Mouse (Mus musculus) limb, embryonic 14.5 days (tissue): ENCODE measurements around the gene Itga5. TPM values are rescaled to one million over a fixed set of nuclear protein-coding genes. Genes with fewer than 3 reads are reported as not detected.

ENCODE experiments used
- ATAC-seq: fragments of 200-750 bp; cut with Nextera tagmentation; 2 replicates; pipeline ENCODE4 v1.8.0; 2017; ENCODE audit warnings: low read depth, moderate number of reproducible peaks, moderate TSS enrichment; ENCODE audit not compliant: low FRiP score
- DNase-seq: peaks from one replicate; pipeline ENCODE4 v3.0.0-alpha.2; 2015; ENCODE audit warnings: low spot score
- H3K27ac ChIP-seq: fragments of 300-500 bp; sonication (generic); replicated peaks from 2 replicates; pipeline ENCODE4 v1.5.1; 2014; ENCODE audit warnings: low read depth, mild to moderate bottlenecking, low read length, moderate library complexity, mixed read lengths
- H3K27me3 ChIP-seq: fragments of 300-500 bp; sonication (generic); 2 replicates; pipeline ENCODE4 v1.6.1; 2014; ENCODE audit warnings: low read length, mixed read lengths; ENCODE audit not compliant: control insufficient read depth, insufficient read depth
- H3K36me3 ChIP-seq: fragments of 300-500 bp; sonication (generic); 2 replicates; pipeline ENCODE4 v1.6.1; 2014; ENCODE audit warnings: mild to moderate bottlenecking, low read length, moderate library complexity, mixed read lengths; ENCODE audit not compliant: control insufficient read depth, insufficient read depth
- H3K4me1 ChIP-seq: fragments of 300-500 bp; sonication (generic); 2 replicates; pipeline ENCODE4 v1.6.1; 2014; ENCODE audit warnings: antibody characterized with exemption, low read length, mixed read lengths; ENCODE audit not compliant: control insufficient read depth, insufficient read depth
- H3K4me2 ChIP-seq: fragments of 300-500 bp; sonication (generic); replicated peaks from 2 replicates; pipeline ENCODE4 v1.6.1; 2014; ENCODE audit warnings: low read depth, mild to moderate bottlenecking, low read length, moderate library complexity; ENCODE audit not compliant: severe bottlenecking
- H3K4me3 ChIP-seq: fragments of 300-500 bp; sonication (generic); replicated peaks from 2 replicates; pipeline ENCODE4 v1.5.1; 2014; ENCODE audit warnings: low read length
- H3K9ac ChIP-seq: fragments of 300-500 bp; sonication (generic); 2 replicates; pipeline ENCODE4 v1.6.1; 2014; ENCODE audit warnings: mild to moderate bottlenecking, low read depth, low read length, moderate library complexity; ENCODE audit not compliant: severe bottlenecking
- H3K9me3 ChIP-seq: fragments of 300-500 bp; sonication (generic); 2 replicates; pipeline ENCODE4 v1.6.1; 2016; ENCODE audit warnings: low read length; ENCODE audit not compliant: control insufficient read depth
- POLR2A ChIP-seq: fragments of 200-500 bp; IDR thresholded peaks from 2 replicates; pipeline ENCODE4 v1.8.0; 2012; ENCODE audit warnings: inconsistent platforms, mild to moderate bottlenecking, moderate library complexity, borderline replicate concordance; ENCODE audit not compliant: insufficient read depth, insufficient read length; ENCODE audit errors: extremely low read depth
- WGBS: fragments of 180-500 bp; shearing (Covaris S2); extraction: QIAGEN DNeasy Blood & Tissue Kit; methylation state at CpG from one replicate; pipeline ENCODE4 v1.1.7; 2014; 5-methylcytosine and 5-hydroxymethylcytosine counted together
- polyA plus RNA-seq, 2 experiments: library from polyadenylated mRNA; depleted of rRNA in 1 of 2; stranded (reverse) in 1 of 2; unstranded in 1 of 2; fragments of >200 nt; fragmentation: Nextera tagmentation in 1 of 2; extraction: Ambion mirVana in 1 of 2; gene quantifications; 2 replicates each; pipeline versions ENCODE4 v1.2.1 to v1.2.3; 2012 to 2014

Itga5 gene
- polyA plus RNA-seq, 2 experiments, result 63.4 to 71.2 TPM

- H3K4me3 ChIP-seq, result no peak overlapping the region
- H3K9me3 ChIP-seq, result no peaks in the 10 kb centered on the region
- peaks cover 14% of the 10 kb centered on the region for H3K4me1 ChIP-seq
- ATAC-seq (no peak), DNase-seq (no peak)
- no peak for TF ChIP-seq POLR2A
- WGBS, result 43% methylated on average over 3 of the region's 3 CpGs
- no peak overlapping the region for H3K27ac ChIP-seq
- H3K9ac ChIP-seq, result no peak overlapping the region
- no peaks in the 10 kb centered on the region for H3K36me3 ChIP-seq
- H3K27me3 ChIP-seq, result peaks cover 2% of the 10 kb centered on the region; the same call in 1 of the 2 replicates
- H3K4me2 ChIP-seq, result no peak overlapping the region
These were observed 31.5 kb downstream of the Itga5 start for GRCm38 (mm10) chr15:103335040-103335439.

DNA sequence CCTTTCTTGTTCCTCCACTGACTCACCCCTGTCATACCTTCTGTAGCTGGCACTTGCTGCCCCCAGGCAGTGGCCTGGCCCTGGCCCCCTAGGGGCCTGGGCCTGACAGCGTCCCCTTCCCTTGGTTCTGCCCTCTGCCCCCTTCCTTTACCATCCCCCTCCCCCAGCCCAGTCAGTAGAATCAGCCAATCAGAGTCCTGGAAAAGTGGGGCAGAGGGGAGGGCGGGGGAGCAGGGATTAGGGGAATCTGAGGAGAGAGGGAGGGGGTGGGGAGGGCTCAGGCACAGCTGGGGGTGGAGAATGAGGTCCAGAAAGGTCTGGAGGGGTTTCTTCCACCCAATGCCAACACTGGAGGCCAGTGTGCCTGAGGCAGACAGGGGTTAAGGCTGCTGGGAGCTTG is 32.4 kb downstream of the Itga5 start:
- Histone ChIP-seq H3K4me2 (no peak overlapping the region), H3K9ac (no peak overlapping the region), H3K27me3 (peaks cover 2% of the 10 kb centered on the region; the same call in 1 of the 2 replicates), H3K9me3 (no peaks in the 10 kb centered on the region), H3K4me1 (peaks cover 13% of the 10 kb centered on the region), H3K27ac (no peak overlapping the region), H3K4me3 (no peak overlapping the region), H3K36me3 (no peaks in the 10 kb centered on the region)
- TF ChIP-seq POLR2A, result no peak
- WGBS, result 20% methylated on average over 2 of the region's 2 CpGs
- ATAC-seq (peak; percentile 17; the same call in 1 of the 2 replicates), DNase-seq (no peak)

GRCm38 (mm10) chr15:103333738-103334137 is 32.8 kb downstream of the Itga5 start:
- 59% methylated on average over 5 of the region's 5 CpGs for WGBS
- Histone ChIP-seq H3K4me1 (peaks cover 13% of the 10 kb centered on the region), H3K4me3 (no peak overlapping the region), H3K27ac (no peak overlapping the region), H3K9me3 (no peaks in the 10 kb centered on the region), H3K4me2 (no peak overlapping the region), H3K36me3 (no peaks in the 10 kb centered on the region), H3K27me3 (no peaks in the 10 kb centered on the region; the same call in 1 of the 2 replicates), H3K9ac (no peak overlapping the region)
- no peak for TF ChIP-seq POLR2A
- ATAC-seq, result no peak
- DNase-seq, result no peak

DNA sequence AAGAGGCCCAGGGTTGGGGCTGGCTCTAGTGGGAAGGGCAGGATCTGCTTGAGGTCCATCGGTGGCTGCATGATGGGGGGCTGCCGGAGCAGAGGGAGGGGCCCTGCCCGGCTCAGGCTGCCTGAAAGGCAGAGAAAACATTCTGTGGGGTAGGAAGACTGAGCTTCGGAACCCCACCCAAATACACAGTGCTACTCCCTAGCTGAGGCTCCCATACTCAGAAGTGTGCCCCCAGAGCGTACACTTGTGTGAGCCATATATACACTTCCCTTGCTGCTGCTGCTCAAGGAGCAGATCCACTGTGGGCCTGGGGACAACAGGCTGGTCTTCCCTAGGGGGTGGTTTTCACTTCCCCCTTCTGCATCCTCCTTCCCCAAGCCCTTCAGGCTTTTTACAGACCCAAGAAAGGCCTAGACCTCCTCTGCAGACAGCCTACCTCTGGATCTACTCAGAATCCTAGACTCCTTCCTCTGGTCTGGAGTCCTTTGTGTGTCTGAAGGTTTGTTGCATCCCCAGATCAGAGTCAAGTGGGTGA is 33.4 kb downstream of the Itga5 start:
- DNase-seq, result no peak
- Histone ChIP-seq H3K4me3 (no peak overlapping the region), H3K36me3 (no peaks in the 10 kb centered on the region), H3K9me3 (no peaks in the 10 kb centered on the region), H3K9ac (no peak overlapping the region), H3K27ac (no peak overlapping the region), H3K4me2 (no peak overlapping the region), H3K27me3 (no peaks in the 10 kb centered on the region; the same call in 1 of the 2 replicates), H3K4me1 (peaks cover 13% of the 10 kb centered on the region)
- ATAC-seq, result no peak
- WGBS, result 71% methylated on average over 5 of the region's 5 CpGs
- no peak for TF ChIP-seq POLR2A

- Histone ChIP-seq H3K4me2 (peak overlapping the region; percentile 87), H3K4me1 (peaks cover 22% of the 10 kb centered on the region), H3K9me3 (no peaks in the 10 kb centered on the region), H3K4me3 (peak overlapping the region; percentile 66), H3K27ac (peak overlapping the region; percentile 55; the same call in 1 of the 2 replicates), H3K9ac (peak overlapping the region; percentile 73), H3K36me3 (peaks cover 12% of the 10 kb centered on the region), H3K27me3 (no peaks in the 10 kb centered on the region)
- ATAC-seq, result peak; percentile 96
- peak; percentile 87 for DNase-seq
- WGBS, result 4% methylated on average over 17 of the region's 40 CpGs
- TF ChIP-seq POLR2A, result 0 out of 2 replicates have a peak, but pooled peaks have one; percentile 26
These were observed 42.9 kb downstream of the Itga5 start for GRCm38 (mm10) chr15:103323455-103324247.
